Mouse (Mus musculus): Measurements from ENCODE around the gene Csf2ra. TPM values are rescaled to one million over a fixed set of nuclear protein-coding genes. Genes with fewer than 3 reads are reported as not detected.

The Csf2ra gene
- total RNA-seq (2023): 1,000 to 10,000 TPM; 1,131 to 1,252 TPM

DNA sequence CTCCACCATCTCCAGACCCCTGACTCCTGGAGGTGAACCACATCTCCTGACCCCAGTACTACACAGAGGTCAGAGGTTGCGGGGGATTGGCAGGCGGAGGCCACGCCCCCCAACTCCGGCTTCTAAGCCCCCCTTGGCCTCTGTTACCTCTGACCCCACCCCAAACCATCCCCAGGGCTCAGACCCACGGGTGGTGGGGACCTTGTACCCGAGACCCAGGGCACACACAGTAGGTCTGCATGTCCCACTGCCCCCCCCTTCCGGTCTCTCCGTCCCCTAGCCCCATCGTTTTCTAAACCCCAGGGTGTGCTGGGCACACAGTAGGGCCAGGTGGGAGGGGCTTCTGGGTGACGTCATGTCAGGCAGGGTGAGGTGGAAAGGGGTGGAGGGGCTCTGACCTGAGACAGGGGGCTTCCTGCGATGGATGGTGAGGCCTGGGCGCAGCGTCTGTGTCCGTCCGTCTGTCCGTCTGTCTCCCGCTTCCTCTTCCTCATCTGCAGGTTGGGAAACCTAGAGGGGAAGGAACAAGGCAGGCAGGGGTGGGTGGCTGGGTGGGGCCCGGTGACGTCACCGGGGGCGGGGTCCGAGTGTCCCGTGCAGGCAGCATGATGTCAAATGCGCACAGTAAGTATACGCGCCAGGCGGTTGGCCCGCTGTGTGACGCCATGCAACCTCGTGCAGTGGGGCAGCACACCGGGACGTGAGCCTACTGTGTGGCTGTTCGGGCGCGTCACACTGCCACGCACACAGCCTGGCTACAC is at the start of gene Csf2ra:
Csf2ra (minus strand) TSS at position 489 of the 761 bp plus-strand sequence.

DNA sequence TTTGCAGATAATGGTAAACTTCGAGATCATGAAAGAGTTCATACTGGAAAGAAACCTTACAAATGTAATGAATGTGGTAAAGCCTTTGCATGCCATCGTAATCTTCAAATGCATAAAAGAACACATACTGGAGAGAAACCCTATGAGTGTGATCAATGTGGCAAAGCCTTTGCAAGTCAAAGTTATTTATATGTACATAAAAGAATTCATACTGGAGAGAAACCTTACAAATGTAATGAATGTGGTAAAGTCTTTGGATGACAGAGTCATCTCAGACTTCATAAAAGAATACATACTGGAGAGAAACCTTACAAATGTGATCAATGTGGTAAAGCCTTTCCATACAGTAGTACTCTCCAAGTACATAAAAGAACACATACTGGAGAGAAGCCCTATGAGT is 44.6 kb downstream of the Csf2ra start, which contains the start of gene Gm6020:
Gm6020 (plus strand) TSS at position 301 of the 400 bp plus-strand sequence.

GRCm38 (mm10) chr19:61175756-61176324 is 52.4 kb downstream of the Csf2ra start, which contains the start of gene Gm7102:
TSS of gene Gm7102 (minus strand) at chr19:61176309.

Other genes starting within 250 kb of the Csf2ra start
- 10 to 100 TPM; 10.9 to 17.6 TPM for gene Zfp950, start 87.6 kb downstream of the Csf2ra start, total RNA-seq (2023)
- not detected for gene Gm7102, start 52.1 kb downstream of the Csf2ra start, total RNA-seq (2023)
- not detected for gene Gm6020, start 44.5 kb downstream of the Csf2ra start, total RNA-seq (2023)
- gene Gm21060, start 68.6 kb upstream of the Csf2ra start, total RNA-seq (2023): not detected